Mouse (Mus musculus): ENCODE measurements around the gene Neurog1.

Neurog1 gene

DNA sequence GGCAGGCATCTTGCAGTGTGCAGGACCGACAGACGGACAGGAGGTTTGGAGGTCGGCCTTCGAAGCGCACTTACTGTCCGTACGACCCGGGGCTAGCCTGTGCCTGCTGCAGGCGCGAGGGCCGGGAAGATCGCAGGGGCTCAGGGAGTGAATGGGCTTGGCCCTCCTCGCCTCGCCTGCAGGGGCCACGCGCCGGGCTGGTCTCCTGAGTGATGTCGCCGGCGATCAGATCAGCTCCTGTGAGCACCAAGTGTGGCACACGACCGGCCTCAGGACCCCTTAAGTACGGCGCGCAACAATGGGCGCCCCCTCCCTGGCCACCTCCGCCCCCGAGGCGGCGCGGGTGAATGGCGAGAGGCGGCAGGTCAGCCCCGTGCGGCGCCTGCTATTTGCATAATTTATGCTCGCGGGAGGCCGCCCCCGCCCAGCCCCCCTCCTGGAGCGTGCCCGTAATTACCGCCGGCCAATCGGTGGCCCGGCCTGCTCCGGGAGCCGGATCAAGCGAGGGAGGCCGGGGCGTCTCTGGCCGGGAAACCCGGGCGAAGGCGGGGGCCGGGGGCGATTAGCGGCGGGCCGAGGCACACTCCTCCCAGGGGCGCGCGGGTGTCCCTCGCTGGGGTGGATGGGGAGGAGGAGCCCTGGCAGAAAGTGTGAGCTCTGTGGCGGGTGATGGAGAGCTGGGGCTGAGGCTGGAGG, at the start of gene Neurog1:
Neurog1 (minus strand) TSS at position 240 of the 696 bp plus-strand sequence.
- DNase-seq: no peak

DNA sequence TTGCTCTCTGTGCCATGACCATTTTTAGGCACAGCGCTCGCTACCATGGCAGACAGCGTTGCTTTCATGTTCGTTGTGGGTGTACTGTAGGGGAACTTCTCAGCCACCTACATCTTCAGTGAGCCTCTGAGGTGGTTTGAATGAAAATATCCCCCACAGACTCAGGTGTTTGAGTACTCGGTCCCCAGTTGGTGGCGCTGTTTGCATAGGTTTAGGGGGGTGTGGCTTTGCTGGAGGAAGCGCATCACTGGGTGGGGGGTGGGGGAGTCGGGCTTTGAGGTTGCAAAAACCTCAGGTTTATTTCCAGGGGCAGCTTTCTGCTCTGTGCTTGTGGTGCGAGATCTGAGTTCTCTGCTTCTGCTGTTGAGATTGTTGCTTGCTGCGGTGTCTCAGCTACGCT, 47.4 kb upstream of the Neurog1 start:
- DNase-seq: no peak

DNA sequence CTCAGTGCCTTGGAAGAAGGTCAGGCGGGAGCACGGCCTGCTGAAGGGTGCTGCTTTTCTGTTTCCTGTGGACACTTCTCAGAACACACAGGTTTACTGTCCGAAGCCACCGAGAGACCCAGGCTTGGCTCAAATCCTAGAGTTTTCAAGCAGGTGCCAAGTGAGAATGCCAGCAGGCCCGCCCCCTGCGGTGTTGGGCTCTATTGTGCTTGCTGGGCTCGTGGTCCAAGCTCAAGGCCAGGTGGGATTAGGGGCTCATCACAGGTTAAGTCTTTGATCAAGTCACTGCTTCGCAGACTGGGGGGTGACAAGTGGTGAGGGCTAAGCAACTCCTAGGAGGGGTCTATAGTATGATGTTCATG, 44.7 kb upstream of the Neurog1 start:
- DNase-seq: no peak

DNA sequence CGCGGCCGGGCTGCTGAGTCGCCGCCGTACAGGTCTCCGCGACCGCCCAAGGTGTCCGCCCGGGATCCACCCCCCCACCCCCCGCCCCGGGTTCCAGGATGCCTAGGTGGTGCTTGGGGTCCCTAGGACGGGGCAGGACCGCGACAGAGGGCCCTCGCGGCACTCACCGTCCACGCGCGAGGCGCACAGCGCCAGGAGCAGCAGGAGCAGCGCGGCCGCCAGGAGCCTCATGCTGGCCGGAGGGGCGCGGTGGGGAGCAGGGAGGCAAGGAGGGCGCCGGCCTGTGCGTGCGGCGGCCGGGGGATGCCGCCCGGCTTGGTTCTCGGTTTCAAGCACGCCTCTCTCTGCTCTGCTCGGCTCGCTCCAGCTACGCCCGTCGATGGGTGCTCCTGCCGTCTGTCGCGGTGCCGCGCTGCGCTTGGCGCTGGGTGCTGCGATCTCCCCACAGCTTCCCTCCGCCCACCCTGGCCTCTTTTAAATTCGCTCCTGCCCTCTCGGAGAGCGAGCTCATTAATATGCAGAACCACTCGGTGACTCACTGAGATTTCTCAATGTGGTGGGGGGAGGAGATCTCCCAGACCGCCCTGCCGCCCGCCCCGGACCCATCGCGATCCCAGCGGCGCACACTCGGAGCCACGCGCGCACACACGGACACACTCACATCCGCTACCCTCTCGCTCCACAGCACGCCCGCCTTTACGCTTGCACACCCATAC, 44.1 kb upstream of the Neurog1 start, which contains the start of gene Cxcl14:
Cxcl14 (minus strand) TSS at position 609 of the 716 bp plus-strand sequence.
- no peak for DNase-seq

DNA sequence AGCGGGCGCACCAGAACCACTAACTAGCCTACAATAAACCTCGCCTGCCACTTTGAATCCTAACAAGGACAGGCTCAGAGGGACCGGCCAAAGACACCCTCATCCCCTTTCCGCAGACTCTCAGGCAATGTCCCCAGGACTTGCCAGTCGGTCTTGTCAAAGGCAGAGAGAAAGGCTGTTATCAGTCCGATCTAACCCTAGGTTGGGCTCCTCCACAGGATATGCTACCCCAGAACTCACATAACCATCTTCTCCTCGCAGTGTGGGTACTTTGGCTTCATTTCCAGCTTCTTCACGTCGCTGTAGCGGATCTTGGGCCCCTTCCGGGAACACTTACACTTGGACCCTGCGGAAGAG, 43.6 kb upstream of the Neurog1 start:
- DNase-seq: no peak

DNA sequence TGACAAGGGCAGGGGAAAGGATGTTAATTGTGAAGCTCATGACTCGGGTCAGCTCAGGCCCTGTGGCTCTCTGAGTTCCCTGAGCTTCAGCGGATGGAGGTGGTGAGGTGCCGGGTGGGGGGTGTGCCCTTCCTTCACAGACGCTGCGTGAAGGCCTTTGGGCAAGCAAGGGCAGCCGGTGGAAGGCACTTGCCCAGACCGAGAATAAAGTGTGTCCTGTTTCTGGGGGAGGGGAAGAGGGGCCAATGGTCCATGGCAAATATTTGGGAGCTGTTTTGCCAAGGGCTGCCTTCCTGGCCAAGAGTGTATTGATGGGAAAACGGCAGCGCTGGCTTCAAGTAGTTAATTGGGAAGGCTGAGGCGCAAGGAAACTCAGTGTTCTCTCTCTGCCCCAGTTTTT, 42.9 kb upstream of the Neurog1 start:
- DNase-seq: no peak

DNA sequence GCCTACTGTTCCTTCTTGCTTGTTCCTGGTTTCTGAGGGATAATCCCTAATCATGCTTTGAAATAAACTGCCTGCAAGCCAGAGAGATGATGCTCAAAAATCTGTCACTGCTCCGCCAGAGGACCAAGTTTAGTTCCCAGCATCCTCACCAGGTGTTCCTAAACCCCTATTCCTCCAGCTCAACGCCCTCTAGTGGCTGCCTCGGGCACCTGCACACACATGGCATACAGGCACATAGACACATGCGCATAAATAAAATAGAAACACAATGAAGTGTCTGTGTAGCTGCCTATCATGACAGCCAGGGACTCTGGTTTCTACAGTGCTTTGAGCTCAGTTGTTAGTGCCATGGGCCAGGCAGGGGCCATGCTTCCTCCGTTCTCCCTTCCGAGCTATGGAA, 38.0 kb upstream of the Neurog1 start:
- DNase-seq: no peak

DNA sequence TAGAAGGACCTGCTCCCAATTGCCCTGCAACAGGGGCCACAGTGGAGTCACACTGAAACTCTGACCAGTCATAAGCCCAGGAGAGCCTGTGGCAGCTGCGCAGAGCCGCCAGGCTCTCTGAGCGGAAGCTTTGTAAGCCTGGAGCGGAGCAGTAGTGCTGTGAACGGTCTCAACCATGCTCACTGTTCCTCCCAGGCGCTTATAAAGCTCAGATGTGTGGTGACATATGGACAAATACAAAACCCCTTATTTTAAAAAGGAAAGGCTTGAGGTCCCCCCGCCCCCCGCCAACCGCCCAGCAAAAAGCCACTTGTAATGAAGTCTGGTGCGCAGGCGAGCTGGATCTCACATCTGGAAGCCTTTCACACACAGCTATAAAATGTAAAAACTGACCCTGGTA, 37.3 kb upstream of the Neurog1 start:
- DNase-seq: no peak

DNA sequence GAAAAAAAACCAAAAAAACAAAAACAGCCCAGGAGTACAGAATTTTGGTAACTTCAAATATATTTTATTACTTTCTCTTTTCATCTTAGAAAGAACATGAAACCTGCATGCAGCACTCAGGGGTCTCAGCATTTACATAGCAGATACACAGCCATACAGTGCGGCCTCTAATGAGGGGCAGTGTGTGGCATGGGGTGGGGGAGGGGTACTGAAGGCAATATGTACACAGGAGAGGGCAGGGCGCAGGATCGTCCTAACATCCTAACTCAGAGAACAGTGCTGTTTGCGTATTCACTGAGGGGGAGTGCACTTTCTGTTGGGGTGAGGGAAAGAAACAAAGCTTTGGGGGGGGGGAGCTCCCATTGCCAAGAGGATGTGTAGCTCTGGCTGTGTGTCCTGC, 36.6 kb upstream of the Neurog1 start:
- no peak for DNase-seq

DNA sequence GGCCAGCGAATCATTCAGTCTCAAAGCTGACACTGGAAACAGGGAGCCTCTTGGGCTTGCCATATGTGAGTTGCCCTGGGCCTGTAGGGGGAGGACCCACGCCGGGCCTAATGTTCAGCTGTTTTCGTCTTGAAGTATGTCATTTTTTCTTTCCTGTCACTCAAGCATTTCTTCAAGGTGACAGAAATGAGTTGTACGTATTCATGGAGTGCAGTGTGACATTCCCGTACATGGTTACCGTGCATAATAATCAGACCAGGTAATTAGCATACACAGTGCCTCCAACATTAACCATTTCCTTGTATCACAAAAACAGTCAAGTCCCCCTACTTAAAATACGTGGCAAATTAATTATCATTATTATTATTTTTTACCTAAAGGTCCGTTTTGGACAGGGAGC, 35.1 kb upstream of the Neurog1 start:
- no peak for DNase-seq

DNA sequence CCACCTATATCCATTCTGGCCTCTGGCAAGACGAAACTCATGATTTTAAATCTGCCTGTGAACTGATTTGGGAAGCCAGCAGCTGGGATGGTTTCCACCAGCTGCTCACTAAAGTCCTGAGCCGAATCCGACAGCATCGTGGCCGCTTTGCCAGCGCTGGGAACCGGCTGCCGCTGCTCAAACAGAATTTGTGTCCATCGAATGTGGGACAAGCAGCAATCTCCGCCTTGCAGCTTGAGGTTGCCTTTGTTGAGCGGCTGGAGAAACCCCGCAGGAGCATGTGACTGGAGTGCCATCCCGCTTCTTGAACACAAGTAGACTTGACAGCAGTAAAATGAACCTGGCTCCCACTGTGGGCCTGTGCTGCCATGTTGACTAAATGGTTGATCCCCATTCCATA, 31.4 kb upstream of the Neurog1 start:
- DNase-seq: no peak

DNA sequence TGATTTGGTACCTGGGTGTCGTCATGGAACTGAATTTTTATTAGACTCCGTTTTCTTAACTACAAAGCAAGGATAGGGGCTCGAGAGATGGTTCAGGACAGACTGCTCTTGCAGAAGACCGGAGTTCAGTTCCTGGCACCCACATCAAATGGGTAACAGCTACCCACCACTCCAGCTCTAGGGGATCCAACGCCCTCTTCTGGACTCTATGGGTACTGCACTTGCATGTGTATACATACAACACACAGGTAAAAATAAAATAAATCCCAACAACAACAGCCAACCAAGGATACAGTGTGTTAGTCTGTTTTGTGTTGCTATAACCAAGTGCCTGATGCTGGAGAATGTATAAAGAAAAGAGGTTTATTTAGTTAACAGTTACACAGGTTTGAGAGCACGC, 28.4 kb upstream of the Neurog1 start:
- DNase-seq: no peak

DNA sequence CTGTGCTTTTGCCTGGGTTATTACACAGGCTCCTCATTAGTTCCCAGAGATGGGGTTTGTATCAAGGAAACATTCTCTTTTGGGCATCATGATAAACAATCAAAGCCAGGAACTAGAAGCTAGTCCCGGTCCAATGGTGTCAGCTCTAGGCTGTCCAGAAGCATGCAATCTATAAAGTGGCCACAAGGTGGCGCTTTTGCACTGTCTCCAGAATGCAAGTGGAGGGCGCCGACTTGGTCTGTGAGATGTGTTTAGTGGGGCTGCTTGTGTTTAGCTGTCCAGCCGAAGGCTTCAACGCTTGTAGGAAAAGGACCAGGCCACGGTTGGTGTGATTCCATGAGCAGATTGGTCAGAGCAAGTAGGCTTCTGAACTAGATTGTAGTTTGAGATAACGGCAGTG, 27.5 kb upstream of the Neurog1 start:
- peak; percentile 15 to 22 for DNase-seq

DNA sequence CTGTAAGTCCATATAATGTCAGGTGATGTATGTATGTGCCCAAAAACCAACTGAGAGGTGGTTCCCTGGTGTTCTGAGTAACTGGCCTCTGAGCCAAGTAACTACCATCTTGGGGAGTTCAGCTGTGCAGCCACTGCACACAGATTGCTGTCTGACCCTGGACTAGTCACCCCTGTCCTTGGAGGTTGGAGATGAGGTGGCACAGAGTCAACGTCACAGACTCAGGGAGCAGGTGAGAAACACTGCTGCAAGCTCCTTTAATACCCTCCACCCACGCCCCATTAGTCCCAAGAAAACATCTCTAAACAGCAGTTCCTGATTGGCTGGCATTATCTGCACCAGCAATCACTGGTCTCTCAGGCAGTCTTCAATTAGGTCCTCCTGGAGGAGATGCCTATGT, 23.2 kb upstream of the Neurog1 start:
- no peak for DNase-seq

DNA sequence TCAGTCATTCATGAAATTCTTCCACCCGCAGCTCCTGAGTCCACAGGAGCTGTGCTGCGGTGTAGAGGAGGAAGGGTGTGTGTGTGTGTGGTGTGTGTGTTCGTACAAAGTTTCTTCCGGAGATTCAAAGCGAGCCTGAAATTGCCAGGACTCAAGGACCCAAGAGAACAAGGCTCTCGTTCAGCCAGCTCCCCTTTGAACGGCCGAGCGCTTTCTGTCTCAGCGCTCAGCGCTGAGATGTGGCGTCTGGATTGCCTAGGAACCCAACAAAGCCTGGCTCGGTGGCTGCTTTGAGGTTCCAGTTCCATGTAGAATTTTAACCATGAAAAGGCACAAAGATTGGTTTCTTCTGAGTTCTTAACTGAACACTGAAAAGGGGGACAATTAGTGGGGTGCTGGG, 18.2 kb upstream of the Neurog1 start:
- no peak for DNase-seq

DNA sequence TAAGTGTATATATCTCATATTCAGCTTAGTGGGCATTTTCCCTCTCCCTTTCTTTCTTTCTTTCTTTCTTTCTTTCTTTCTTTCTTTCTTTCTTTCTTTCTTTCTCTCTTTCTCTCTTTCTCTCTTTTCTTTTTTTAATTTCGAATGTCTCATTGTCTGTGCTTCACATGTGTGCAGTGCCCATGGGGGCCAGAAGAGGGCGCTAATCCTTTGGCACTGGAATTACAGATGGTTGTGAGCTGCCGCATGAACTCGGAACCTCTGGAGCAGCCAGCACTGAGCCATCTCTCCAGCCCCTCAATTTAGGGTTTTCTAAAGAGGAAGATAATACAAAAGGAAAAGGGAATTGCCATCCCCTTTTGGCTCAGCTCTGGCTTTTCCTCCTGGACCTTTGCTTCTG, 15.4 kb upstream of the Neurog1 start:
- DNase-seq: no peak

DNA sequence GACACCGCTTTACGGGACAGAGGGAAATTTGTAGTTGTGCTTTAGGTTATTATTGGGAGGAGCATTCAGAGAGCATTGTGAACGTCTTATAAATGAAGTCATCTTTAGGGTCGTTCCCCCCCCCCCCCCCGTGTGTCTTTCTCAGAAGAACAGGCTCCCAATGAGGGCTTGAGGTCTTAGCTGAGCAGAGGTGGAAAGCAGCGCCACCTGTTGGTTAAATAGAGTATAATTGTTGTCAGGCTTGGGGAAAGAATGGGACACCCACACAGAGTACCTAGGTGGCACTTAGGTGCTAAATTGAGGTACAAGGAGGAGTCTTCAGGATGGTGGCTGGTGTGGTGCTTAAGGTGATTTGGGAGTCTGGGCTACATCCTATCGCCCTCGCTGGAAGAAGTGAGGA, 14.5 kb upstream of the Neurog1 start:
- DNase-seq: no peak

DNA sequence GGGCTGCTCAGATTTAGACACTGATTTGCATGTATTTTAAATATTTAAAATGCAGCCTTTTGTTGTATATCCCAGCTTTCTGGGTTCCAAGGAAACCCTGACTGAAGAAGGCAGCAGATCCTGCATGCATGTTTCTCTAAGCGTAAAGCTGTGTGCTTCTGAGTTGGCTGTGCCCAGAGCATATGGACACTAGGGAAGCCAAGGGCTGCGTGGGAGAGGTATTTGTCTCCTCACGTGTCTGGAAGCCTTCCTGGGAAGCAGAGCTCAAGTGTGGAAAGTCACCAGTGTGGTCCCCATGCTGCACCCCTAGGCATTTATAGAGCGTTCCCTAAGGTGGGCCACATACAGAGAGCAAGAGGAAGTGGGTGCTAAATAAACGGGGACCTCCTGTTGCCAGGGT, 13.7 kb upstream of the Neurog1 start:
- no peak for DNase-seq

DNA sequence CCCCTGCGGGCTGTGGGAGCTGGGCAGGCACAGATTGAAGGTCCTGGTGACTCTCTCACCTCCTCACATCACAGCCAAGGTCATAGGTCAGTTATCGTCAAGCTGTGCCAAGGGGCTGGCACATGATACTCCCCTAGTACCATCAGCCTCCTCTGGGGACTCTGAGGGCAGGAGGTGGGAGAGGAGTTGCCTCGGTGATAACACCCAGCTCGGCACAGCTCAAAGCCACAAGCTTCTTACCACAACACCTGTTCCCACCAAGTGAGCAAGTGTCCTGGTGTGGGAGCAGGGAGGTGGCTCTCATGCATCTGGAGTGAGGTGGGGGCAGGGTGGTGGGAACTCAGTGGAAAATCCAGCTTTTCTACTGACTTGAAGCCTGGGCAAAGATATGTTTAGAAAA, 10.3 kb upstream of the Neurog1 start:
- peak in 1 of 2 experiments; percentile 18 for DNase-seq

DNA sequence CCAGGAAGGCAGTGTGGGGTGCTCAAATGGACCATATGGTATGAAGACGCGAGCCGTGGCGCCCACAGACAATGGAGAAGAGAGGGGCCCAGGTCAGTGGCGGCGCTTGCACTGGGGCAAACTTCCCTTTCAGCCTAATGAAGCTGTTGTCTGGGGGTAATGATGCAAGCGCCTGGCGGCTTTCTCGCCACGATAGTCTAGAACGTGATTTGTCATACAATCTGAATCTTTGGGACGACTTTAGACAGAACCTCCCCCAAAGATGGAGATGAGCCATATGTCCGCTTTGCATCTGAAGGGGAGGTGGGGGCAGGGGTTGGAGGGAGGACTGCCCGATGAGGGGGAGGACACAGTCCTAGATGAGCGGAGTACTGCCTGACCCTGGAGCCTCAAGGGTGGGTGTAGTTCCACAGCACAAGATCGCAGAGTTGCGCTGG, 8.4 kb upstream of the Neurog1 start:
- DNase-seq: no peak

DNA sequence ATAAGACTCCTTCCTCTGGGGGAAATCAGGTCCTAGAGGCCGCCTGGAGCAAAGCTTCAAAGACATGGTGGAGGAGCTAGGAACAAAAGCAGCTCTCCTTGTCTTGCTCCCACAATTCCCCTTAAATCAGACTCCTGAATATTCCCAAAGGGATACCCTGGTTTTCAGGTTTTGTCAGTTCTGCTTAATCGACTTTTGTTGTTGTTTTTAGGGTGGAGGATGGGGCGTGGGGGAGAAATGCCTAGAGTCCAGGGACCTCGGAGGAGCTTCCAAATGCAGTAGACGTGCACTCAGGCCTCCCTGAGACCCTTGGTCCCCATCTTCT, 7.9 kb upstream of the Neurog1 start:
- DNase-seq: no peak

DNA sequence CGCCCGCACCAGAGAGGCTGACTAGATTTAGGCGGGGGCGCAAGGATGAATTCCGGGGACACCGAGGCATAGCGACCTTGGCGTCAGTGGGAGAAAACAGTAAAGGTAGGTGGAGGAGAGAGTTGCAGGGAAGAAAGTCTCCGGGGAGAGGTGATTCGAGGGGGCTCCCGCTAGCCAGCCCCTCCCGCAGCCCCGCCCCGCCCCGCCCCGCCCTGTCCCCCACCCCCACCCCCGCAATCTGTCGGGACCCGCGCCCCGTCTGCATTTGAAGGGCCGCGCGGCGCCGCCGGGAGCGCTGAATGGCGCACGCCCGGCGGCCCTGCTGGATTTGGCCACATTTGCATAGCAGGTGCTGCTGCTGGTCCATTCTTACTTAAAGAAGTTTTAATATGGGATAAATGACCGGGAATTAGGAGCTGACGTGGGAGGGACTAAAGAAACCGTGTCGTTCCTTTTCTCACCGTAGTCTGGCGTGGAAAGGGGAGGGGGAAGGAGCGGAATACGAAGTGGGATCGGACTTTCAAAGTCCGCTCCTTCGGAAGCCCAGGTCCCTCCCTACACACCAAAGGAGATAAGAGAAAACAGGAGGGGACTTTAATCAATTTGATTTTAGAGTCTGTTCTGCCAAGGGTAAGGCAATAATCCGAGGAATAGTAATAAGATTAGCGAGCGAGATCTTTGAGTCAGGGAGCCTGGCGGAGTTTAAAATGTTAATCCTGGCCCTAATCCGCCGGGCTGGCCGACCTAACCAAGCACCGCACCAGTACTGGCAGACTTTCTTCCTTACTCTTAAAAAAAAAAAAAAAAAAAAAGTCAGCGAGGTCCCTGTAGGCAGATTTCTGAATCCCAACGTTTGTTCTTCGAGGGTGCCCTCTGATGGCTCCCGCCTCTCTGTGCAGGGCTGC, 7.3 kb upstream of the Neurog1 start:
- DNase-seq: no peak

DNA sequence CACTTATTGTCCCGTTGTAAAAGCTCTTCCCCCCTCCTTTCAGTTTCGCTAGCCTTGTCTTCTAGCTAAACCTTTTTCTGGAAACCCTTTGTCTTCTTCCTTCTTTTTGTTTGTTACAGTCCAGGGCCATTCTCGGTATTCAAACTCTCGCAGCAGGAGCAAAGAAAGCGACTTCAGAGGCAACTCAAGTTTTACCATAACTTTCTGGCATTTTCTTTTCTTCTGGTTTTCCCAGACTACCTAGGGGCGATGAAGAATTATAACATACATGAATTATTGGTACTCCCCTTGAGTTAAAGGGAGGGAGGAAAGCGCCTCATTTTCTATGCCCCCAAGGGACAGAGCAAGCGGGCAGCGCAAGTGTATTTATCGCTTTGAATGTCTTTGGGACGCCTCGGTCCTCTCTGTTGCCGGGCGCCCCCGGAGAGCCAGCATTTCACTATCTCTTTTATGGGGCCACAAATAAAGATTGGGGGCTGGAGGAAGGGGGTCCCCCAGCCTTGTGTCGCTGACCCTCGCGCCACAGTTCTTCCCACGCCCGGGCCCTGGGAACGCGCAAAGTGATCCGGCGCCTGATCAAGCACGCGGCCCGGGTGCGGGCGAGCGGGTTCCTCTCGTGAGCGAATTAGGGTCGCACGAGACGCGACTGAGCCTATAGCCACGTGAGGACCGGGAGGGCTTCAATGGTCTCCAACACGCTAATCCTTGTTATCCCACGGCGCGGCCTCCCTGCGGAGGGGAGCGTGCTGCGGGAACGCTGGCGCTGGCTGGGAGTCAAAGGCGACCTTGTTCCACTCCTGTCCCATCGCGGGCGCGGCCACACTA, 6.4 kb upstream of the Neurog1 start:
- no peak for DNase-seq

All from thymus, adult 18-20 months (tissue).